Mouse (Mus musculus) E14TG2a.4 (cell line): ENCODE results near the gene Gpat2.

Experiments
- CTCF ChIP-seq: conservative IDR thresholded peaks from 2 replicates; pipeline ENCODE4 v1.5.1; 2014; ENCODE audit warnings: low read length
- NANOG ChIP-seq: IDR thresholded peaks from 2 replicates; pipeline ENCODE4 v1.6.1; 2014; ENCODE audit warnings: borderline replicate concordance, low read length, mixed read lengths
- POU5F1 ChIP-seq: IDR thresholded peaks from 2 replicates; pipeline ENCODE4 v1.6.1; 2014; ENCODE audit warnings: low read length, borderline replicate concordance

DNA sequence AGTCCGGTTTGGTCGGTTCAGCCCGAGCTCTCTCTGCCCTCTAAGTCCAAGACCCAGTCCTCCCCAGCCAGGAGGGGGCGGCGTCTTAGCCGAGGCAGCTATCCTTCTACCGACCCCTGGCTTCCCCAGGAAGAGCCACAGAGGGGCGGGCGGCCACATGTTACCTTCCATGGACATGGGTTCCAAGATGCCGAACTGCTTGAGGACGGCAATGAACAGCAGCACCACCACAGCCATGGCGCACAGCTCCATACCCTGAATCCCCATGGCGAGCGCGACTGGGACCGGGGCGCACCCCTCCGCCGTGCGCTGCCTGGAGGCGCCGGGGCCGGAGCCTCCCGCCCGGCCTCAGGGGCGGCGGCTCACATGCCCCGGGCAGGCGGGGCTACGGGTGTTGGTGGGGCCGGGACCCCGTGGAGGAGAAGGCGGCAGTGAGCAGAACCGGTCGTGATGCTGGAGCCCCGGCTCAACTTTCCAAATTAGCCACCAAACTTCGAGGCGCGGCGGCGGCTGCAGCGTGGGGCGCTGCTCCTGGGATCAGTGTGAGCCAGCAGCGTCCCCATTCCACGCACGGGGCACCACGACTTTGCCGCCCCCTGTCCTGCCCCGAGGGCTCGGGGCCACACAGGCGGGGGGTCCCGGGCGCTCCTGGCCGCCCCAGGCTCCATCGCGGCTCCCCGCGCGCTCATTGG lies 57.0 kb downstream of the Gpat2 start:
- TF ChIP-seq CTCF = no peak
- TF ChIP-seq NANOG = no peak
- TF ChIP-seq POU5F1 = no peak
